ENCODE assay signal across 21 mouse cellular contexts in genomic region chr12:26152992-26153391, GRCm38 (mm10).
"Had no signal": no experiment of that assay in that cellular context is flagged by ENCODE, and none has a peak within 500 bp of the region (broad histone marks: within the 10 kb centered on the region; RNA-seq: fewer than 3 reads in every experiment).

No protein-coding gene starts in this region.

- H3K27me3 ChIP-seq: liver, embryonic 15.5 days; lung, embryonic 15.5 days; megakaryocyte, embryonic 14.5 days; midbrain, embryonic 13.5 days; neural tube, embryonic 12.5 days had no signal

- ATAC-seq: liver, postnatal 0 days; lung, postnatal 0 days; midbrain, embryonic 13.5 days; midbrain, embryonic 16.5 days had no signal

- H3K4me1 ChIP-seq: liver, embryonic 15.5 days; lung, embryonic 15.5 days; megakaryocyte, embryonic 14.5 days; midbrain, embryonic 13.5 days; neural tube, embryonic 12.5 days had no signal

- H3K4me2 ChIP-seq: liver, embryonic 15.5 days; lung, embryonic 15.5 days; midbrain, embryonic 11.5 days; midbrain, embryonic 13.5 days; neural tube, embryonic 12.5 days had no signal

- H3K9me3 ChIP-seq: liver, embryonic 15.5 days; lung, embryonic 15.5 days; megakaryocyte, embryonic 14.5 days; midbrain, embryonic 13.5 days; neural tube, embryonic 12.5 days had no signal

- DNase-seq: liver, postnatal 0 days; lung, adult 2 months; lung, postnatal 14 days; lung, postnatal 36 days; retina, postnatal 1 day; right cerebral cortex, adult 18-20 months; right cerebral cortex, postnatal 25 days; right cerebral cortex, postnatal 4 days; spleen, adult 18-20 months; thymus, adult 18-20 months; thymus, postnatal 14 days; thymus, postnatal 36 days had no signal

- H3K9ac ChIP-seq: liver, embryonic 15.5 days; liver, postnatal 0 days; lung, embryonic 15.5 days; midbrain, embryonic 13.5 days; neural tube, embryonic 12.5 days had no signal

- H3K36me3 ChIP-seq: liver, embryonic 15.5 days; lung, embryonic 15.5 days; midbrain, embryonic 13.5 days; neural tube, embryonic 12.5 days had no signal

- H3K4me3 ChIP-seq: liver, embryonic 15.5 days; lung, embryonic 15.5 days; megakaryocyte, embryonic 14.5 days; midbrain, embryonic 13.5 days; neural tube, embryonic 12.5 days had no signal

- H3K27ac ChIP-seq: liver, embryonic 15.5 days; lung, embryonic 15.5 days; macrophage; midbrain, embryonic 13.5 days; neural tube, embryonic 12.5 days had no signal
